Mouse (Mus musculus) ES-E14 (cell line): ENCODE measurements around the gene BC004004.
"Not testable (repeated sequence)": the region's sequence is repeated elsewhere in the genome, so short reads cannot be mapped to it uniquely, and the experiment has no call there.

Experiments used
- CHD2 ChIP-seq: IDR thresholded peaks from 2 replicates; pipeline ENCODE4 v1.6.1; 2014; ENCODE audit warnings: mild to moderate bottlenecking, low read depth, low read length, inconsistent platforms
- MAFK ChIP-seq: IDR thresholded peaks from 2 replicates; pipeline ENCODE4 v1.6.1; 2014; ENCODE audit warnings: mild to moderate bottlenecking, low read depth, low read length, inconsistent platforms; ENCODE audit not compliant: insufficient read depth

GRCm38 (mm10) chr17:29254784-29255183 is 13.8 kb upstream of the BC004004 start:
- TF ChIP-seq MAFK, CHD2: not testable (repeated sequence)
